Mouse (Mus musculus) erythroblast, embryonic 14.5 days (primary cell): ENCODE results near the gene Bola2.

Experiments
- GATA1 ChIP-seq: IDR thresholded peaks from 2 replicates; pipeline ENCODE4 v1.6.1; 2012; ENCODE audit warnings: low read length, inconsistent platforms, mixed read lengths
- TAL1 ChIP-seq: IDR thresholded peaks from 3 replicates; pipeline ENCODE4 v1.6.1; 2012; ENCODE audit warnings: low read length, inconsistent platforms, mixed read lengths

DNA sequence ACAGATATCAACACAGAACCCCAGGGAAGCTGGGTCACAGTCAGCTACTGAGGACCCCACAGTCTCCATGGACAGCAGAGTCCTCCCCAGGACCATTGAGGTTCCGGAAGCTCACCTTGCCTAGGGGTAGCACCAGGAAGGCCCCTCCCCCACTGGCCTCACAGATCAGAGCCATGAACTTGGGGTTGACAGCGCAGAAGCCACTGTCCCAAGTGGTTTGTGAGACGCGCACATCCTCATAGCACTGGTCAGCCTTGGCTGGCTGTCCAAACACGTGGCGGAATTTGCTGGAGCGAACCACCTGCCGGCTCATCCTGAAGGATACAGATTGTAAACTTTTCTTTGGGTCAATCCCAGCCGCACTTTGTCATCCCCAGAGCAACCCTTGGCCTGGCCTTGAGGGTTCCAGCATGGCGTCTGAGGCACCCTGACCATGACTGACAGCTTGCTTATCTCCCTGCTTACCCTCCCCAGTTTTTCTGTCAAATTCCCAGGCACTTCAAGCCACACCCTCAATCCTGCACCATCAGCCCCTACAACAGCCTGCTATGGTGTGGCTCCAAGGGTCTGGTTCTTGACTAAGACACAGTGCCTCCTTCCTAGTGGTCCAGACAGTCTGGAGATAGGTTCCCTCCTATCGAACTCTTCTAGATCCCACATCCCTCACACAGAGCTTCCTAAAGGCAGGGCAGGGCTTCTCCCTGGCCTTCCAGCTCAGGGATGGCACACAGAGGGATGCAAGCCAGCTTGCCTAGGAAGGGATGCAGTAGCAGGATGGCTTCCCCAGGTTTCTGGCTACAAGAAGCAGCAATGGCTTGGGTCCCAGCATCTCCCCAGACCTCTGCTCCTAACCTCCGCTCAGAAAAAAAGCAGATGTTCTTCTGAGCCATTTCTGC is 7.9 kb downstream of the Bola2 start:
- no peak for TF ChIP-seq TAL1
- no peak for TF ChIP-seq GATA1
